Comparison of ENCODE assay signal across 10 mouse cellular contexts in the genomic region with DNA sequence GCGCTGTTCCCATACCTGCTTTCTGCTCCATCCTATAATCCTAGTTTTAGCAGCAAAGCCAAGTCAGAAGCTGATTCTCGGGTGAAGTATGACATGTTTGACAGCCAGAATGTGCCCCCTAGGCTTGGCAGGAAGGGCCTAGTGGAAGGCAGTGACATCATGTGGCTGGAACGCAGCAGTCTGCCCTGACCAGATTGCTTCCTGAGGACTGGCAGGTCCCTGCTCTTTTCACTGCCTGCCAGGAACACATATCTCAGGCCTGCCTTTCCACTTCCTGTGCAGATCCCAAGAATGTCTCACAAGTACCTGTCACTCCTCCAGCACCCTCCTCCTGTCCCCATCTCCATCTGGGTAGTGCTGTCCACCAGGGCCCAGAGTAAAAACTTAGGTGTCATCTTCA. TPM values are rescaled to one million over a fixed set of nuclear protein-coding genes. Genes with fewer than 3 reads are reported as not detected.
A peak's percentile ranks its signal among the peaks of the same experiment; 100 is the strongest.
DNase-seq lines count a peak whose midpoint lies in the region; TF ChIP-seq lines count a peak whose summit lies in the region.
"Had no signal": no experiment of that assay in that cellular context is flagged by ENCODE, and none has a peak within 500 bp of the region (broad histone marks: within the 10 kb centered on the region; RNA-seq: fewer than 3 reads in every experiment).

No protein-coding gene starts in this region.

- TF ChIP-seq POLR2A in olfactory bulb, adult 2 months (IDR thresholded peaks at IDR 0.05; ENCODE audit: insufficient read depth, low read depth, low read length), result no peak

- no peak overlapping the region for H3K4me3 ChIP-seq in olfactory bulb, adult 2 months (ENCODE audit: insufficient read depth, low read depth, low read length)

- peaks cover 24% of the 10 kb centered on the region for H3K4me1 ChIP-seq in olfactory bulb, adult 2 months (ENCODE audit: control insufficient read depth, insufficient read depth, low read length)

- intact Hi-C loops in left cerebral cortex, postnatal 4 days (cut with DNase I), result no loop called here
- intact Hi-C loops in left cerebral cortex, postnatal 25 days (cut with DNase I), result no loop called here
- intact Hi-C loops in heart, postnatal 25 days (cut with DNase I), result no loop called here

- H3K27ac ChIP-seq in olfactory bulb, adult 2 months (ENCODE audit: insufficient read depth, low read depth, low read length), result 0 out of 2 replicates have a peak overlapping the region, but pooled peaks have one; percentile 48
- H3K27ac ChIP-seq: macrophage had no signal

- no peak for TF ChIP-seq CTCF in olfactory bulb, adult 2 months (IDR thresholded peaks at IDR 0.05; ENCODE audit: insufficient read depth, low read depth, low read length)

- WGBS in olfactory bulb, adult 2 months, result 64% methylated on average over 3 of the region's 3 CpGs

- DNase-seq in left cerebral cortex, postnatal 4 days, result peak; percentile 60
- no peak for DNase-seq in left cerebral cortex, postnatal 25 days (ENCODE audit: low spot score in 2 of 2)
- peak; percentile 59 for DNase-seq in gastrocnemius, adult 18-20 months (ENCODE audit: low spot score)
- DNase-seq in heart, postnatal 25 days (ENCODE audit: low spot score), result peak; percentile 42
- no peak for DNase-seq in thymus, postnatal 10 days (ENCODE audit: low spot score in 2 of 2)
- DNase-seq in left cerebral cortex, adult 18-20 months (ENCODE audit: low spot score in 2 of 2), result no peak
- no peak for DNase-seq in right cerebral cortex, adult 18-20 months
- DNase-seq: spleen, adult 18-20 months had no signal

RNA-seq across cellular contexts. Expression of gene Atf1, which starts 27.8 kb away (rescaled TPM):
- total RNA-seq in left cerebral cortex, postnatal 4 days (2021), result 10 to 100 TPM; 17.1 to 23.4 TPM
- 10 to 100 TPM; 19.2 to 21.4 TPM for total RNA-seq in left cerebral cortex, postnatal 25 days (2021)
- 10 to 100 TPM; 44.2 to 57.7 TPM for total RNA-seq in gastrocnemius, adult 18-20 months (2021)
- total RNA-seq in heart, postnatal 25 days (2021), result 10 to 100 TPM; 46.0 to 51.8 TPM
- polyA plus RNA-seq in olfactory bulb, adult 2 months (2012; ENCODE audit: insufficient read depth, insufficient read length, low replicate concordance, missing spikeins), result not detected in 2 replicates
- total RNA-seq in left cerebral cortex, adult 18-20 months (2021), result 10 to 100 TPM; 20.8 to 25.4 TPM

Comparison
In these comparisons a context has a peak if more than half of its experiments do, and no peak if none do; other contexts are left out.
1. DNase-seq: peak in left cerebral cortex, postnatal 4 days (single experiment), gastrocnemius, adult 18-20 months (single experiment) and heart, postnatal 25 days (single experiment); none in left cerebral cortex, postnatal 25 days (0 of 2), thymus, postnatal 10 days (0 of 2), left cerebral cortex, adult 18-20 months (0 of 2) and right cerebral cortex, adult 18-20 months (single experiment).